Mouse (Mus musculus) left cerebral cortex, adult 2 months (tissue): ENCODE data around the gene Pkig. TPM values are rescaled to one million over a fixed set of nuclear protein-coding genes. Genes with fewer than 3 reads are reported as not detected.
"Not testable (repeated sequence)": the region's sequence is repeated elsewhere in the genome, so short reads cannot be mapped to it uniquely, and the experiment has no call there.

ENCODE experiments used
- DNase-seq, 2 experiments: peaks; one replicate each; pipeline ENCODE4 v3.0.0; 2021 to 2022; ENCODE audit warnings: low spot score in 2 of 2, mixed read lengths in 1 of 2; ENCODE audit errors: extremely low spot score in 1 of 2
- H3K27ac ChIP-seq: fragments of 200-600 bp; 2 replicates; pipeline ENCODE4 v1.8.1; 2022
- H3K4me3 ChIP-seq: fragments of 200-600 bp; 2 replicates; pipeline ENCODE4 v1.8.1; 2022
- CTCF ChIP-seq: fragments of 200-600 bp; IDR thresholded peaks from 2 replicates; pipeline ENCODE4 v1.8.1; 2022; ENCODE audit warnings: antibody characterized with exemption, mild to moderate bottlenecking, moderate library complexity
- intact Hi-C: fragments of 180-260 bp; cut with DNase I; formaldehyde crosslinking; loops from one replicate; pipeline ENCODE4 v1.15.1; 2025
- total RNA-seq, 2 experiments: library from RNA; stranded (reverse); gene quantifications; 2 replicates each; pipeline ENCODE4 v1.2.3; 2021

The Pkig gene
- total RNA-seq, 2 experiments from 2014 or later = 126 to 129 TPM

GRCm38 (mm10) chr2:163620451-163620850, 37.7 kb upstream of the Pkig start:
- DNase-seq = no peak
- intact Hi-C loops = no loop called here
- Histone ChIP-seq H3K27ac (no peak overlapping the region), H3K4me3 (no peak overlapping the region)
- no peak for TF ChIP-seq CTCF

- H3K27ac ChIP-seq, DNase-seq, H3K4me3 ChIP-seq, intact Hi-C loops: not testable (repeated sequence)
Observed at GRCm38 (mm10) chr2:163621401-163621800, 36.8 kb upstream of the Pkig start.

DNA sequence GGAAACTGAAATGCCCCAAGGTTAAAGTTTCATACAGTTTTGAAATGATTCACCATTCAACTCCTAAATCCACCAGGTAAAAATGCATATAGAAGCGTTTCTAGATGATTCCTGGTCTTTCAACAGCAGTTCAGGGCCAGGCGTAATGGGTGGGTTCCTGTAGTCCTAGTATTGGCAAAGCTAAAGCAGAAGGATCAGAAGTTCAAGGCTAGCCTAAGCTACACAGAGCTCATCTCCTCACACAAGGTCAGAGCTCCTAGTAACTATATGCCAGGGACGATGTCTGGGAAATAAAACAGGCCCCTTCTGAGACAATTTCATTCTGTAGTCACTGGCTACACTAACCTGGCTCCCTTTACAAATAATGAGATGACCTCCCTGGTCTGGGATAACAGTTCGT, 27.0 kb upstream of the Pkig start:
- Histone ChIP-seq H3K4me3 (no peak overlapping the region), H3K27ac (no peak overlapping the region)
- no peak for DNase-seq
- no peak for TF ChIP-seq CTCF
- intact Hi-C loops = no loop called here

- Histone ChIP-seq H3K4me3 (no peak overlapping the region), H3K27ac (no peak overlapping the region)
- peak; percentile 41 for TF ChIP-seq CTCF
- intact Hi-C loops = no loop called here
- no peak for DNase-seq
Observed at GRCm38 (mm10) chr2:163631715-163632114, 26.5 kb upstream of the Pkig start.

GRCm38 (mm10) chr2:163634211-163634610, 24.0 kb upstream of the Pkig start:
- no peak overlapping the region for H3K27ac ChIP-seq
- no peak overlapping the region for H3K4me3 ChIP-seq
- intact Hi-C loops = no loop called here
- no peak for DNase-seq
- no peak for TF ChIP-seq CTCF

- intact Hi-C loops = no loop called here
- Histone ChIP-seq H3K4me3 (no peak overlapping the region), H3K27ac (no peak overlapping the region)
- TF ChIP-seq CTCF = no peak
- no peak for DNase-seq
Observed at GRCm38 (mm10) chr2:163636057-163636456, 22.1 kb upstream of the Pkig start.

DNA sequence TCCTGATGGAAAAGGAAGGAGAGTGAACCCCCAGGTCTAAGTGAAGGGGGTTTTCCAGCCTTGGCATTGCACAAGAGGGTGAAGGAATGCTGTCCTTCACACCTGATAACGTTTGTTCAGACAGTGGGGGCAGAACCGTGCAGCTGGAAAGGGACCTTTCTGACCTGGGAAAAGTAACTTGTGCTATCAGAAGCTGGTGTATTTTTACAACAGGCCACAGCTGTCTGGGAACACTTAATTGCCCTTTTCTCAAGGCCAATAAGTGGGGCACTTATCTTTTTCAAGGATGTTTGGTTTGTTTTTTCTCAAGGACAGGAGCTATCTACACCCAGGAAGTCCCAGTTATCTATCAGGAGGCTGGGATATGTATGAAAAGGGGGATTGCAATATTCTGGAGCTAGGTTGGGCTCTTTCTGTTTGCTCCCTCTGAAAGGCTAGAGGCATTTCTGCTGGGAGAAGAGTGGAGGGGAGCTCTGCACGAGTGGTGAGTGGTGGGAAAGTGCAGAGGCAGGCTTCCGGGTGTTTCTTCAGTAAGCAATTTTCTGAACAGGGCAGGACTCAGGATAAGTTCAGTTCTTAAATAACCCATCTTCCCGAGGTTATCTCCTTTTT, 20.4 kb upstream of the Pkig start:
- no peak overlapping the region for H3K4me3 ChIP-seq
- no peak for DNase-seq
- no peak overlapping the region for H3K27ac ChIP-seq
- TF ChIP-seq CTCF = no peak
- intact Hi-C loops = no loop called here

DNA sequence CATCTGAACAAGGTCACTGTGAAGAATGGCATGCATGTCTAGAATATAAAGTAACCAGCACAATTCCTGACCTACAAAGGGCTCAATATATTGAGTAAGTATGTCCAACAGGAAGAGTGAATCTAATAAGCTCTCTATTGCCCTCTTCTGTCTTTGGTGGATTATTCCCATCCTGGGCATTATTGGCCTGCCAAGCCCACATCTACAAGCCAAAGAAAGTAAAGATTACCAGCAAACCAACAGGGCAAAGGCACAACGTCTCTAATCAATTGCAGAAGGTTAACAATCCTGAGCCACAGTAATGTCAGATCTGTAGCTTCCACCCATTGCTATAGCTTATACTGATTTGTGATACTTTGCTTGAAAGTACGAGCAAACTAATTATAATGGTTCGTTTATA, 17.7 kb upstream of the Pkig start:
- intact Hi-C loops = no loop called here
- Histone ChIP-seq H3K4me3 (no peak overlapping the region), H3K27ac (no peak overlapping the region; the same call in 1 of the 2 replicates)
- DNase-seq = no peak
- TF ChIP-seq CTCF = no peak; the same call in 1 of the 2 replicates

GRCm38 (mm10) chr2:163641681-163642080, 16.5 kb upstream of the Pkig start:
- no peak for TF ChIP-seq CTCF
- intact Hi-C loops = no loop called here
- no peak overlapping the region for H3K4me3 ChIP-seq
- H3K27ac ChIP-seq = peak overlapping the region; percentile 53; the same call in 1 of the 2 replicates
- DNase-seq = no peak

DNA sequence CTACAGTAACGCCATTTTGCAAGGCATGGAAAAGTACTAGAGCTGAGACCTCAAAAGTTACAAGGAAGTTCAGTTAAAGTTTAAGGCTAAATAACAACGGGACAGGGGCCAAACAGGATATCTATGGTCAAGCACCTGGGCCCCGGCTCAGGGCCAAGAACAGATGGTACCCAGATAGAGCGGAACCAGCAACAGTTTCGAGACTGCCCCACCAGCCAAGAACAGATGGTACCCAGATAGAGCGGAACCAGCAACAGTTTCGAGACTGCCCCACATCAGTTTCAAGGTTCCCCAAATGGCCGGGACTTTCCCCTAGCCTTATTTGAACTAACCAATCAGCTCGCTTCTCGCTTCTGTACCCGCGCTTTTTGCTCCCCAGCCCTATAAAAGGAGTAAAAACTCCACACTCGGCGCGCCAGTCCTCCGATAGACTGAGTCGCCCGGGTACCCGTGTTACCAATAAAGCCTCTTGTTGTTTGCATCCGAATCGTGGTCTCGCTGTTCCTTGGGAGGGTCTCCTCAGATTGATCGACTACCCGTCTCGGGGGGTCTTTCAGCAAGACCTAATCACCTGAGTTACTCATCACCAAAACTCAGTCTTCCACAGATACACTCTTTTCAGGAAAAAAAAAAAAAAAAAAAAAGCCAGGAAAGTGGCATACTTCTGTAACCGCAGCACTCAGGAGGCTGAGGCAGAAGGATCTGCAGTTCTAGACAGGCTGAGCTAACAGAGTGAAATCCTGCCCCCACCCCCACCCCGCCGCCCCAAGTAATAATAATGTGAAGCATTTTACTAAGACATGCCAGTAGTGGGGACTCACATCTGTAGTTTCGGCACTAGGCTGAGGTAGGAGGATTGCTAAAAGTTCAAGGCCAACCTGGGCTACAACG, 15.3 kb upstream of the Pkig start:
- TF ChIP-seq CTCF = no peak
- peak overlapping the region; percentile 86 for H3K4me3 ChIP-seq
- peak overlapping the region; percentile 98; the same call in 1 of the 2 replicates for H3K27ac ChIP-seq
- intact Hi-C loops = no loop called here
- no peak for DNase-seq

GRCm38 (mm10) chr2:163643576-163643971, 14.6 kb upstream of the Pkig start:
- no peak for TF ChIP-seq CTCF
- H3K27ac ChIP-seq = peak overlapping the region; percentile 98

DNA sequence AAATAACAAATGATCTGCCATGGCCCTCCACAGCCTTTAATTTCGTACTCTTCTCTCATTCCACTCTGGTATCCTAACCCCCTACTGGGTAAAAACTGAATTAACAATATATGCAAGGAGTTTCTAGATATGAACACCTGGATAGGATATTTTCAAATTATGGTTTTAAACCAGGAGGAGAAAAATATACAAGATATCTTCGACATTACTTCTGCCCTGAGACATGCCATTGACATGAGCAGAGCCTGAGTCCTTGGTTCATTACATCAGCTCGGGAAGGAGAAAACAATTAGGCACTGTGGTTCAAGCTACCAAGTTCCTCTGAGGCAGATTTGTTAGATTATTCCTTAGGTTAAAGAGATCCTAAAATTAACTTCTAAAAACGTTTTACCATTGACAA, 14.1 kb upstream of the Pkig start:
- H3K4me3 ChIP-seq = peak overlapping the region; percentile 86
- DNase-seq = no peak
- peak overlapping the region; percentile 98 for H3K27ac ChIP-seq
- peak; percentile 29 for TF ChIP-seq CTCF
- intact Hi-C loops = loop anchor here (2.0 kb wide), 1 partner anchor 75 kb away; no protein-coding TSS in a partner anchor

More at GRCm38 (mm10) chr2:163643576-163643971, 14.6 kb upstream of the Pkig start:
- H3K4me3 ChIP-seq = peak overlapping the region; percentile 86
- no peak for DNase-seq
- intact Hi-C loops = no loop called here
